ENCODE assay signal across 22 mouse cellular contexts in genomic region chr9:58817676-58818075, GRCm38 (mm10). TPM values are rescaled to one million over a fixed set of nuclear protein-coding genes. Genes with fewer than 3 reads are reported as not detected.
DNase-seq lines count a peak whose midpoint lies in the region; ATAC-seq and TF ChIP-seq lines count a peak whose summit lies in the region.
"Had no signal": no experiment of that assay in that cellular context is flagged by ENCODE, and none has a peak within 500 bp of the region (broad histone marks: within the 10 kb centered on the region; RNA-seq: fewer than 3 reads in every experiment).

No protein-coding gene starts in this region.

- H3K4me1 ChIP-seq in heart, embryonic 11.5 days (ENCODE audit: control insufficient read depth, insufficient read depth, low read length): peaks cover 51% of the 10 kb centered on the region

- peak overlapping the region; percentile 34; the same call in 1 of the 2 replicates for H3K9ac ChIP-seq in heart, embryonic 11.5 days (ENCODE audit: low read depth, low read length)
- H3K9ac ChIP-seq: limb, embryonic 15.5 days; neural tube, embryonic 15.5 days had no signal

- WGBS in heart, embryonic 11.5 days (ENCODE audit: insufficient replicate concordance): 24% methylated on average over 3 of the region's 3 CpGs

- H3K36me3 ChIP-seq in heart, embryonic 11.5 days (ENCODE audit: control insufficient read depth, insufficient read depth, low read length): no peaks in the 10 kb centered on the region
- H3K36me3 ChIP-seq: embryonic facial prominence, embryonic 10.5 days; limb, embryonic 15.5 days; neural tube, embryonic 15.5 days had no signal

- H3K9me3 ChIP-seq in heart, embryonic 11.5 days (replicated peaks; ENCODE audit: control insufficient read depth, low read length): no peaks in the 10 kb centered on the region
- H3K9me3 ChIP-seq: embryonic facial prominence, embryonic 10.5 days; limb, embryonic 15.5 days; neural tube, embryonic 15.5 days had no signal

- no peak for ATAC-seq in heart, embryonic 11.5 days (replicated peaks; ENCODE audit: insufficient number of reproducible peaks, low FRiP score, low TSS enrichment)
- ATAC-seq: lung, postnatal 0 days had no signal

- no peak for TF ChIP-seq POLR2A in brain, embryonic 14.5 days (IDR thresholded peaks at IDR 0.05; ENCODE audit: borderline replicate concordance, extremely low read depth, insufficient read depth, insufficient read length, poor library complexity, severe bottlenecking)

- H3K4me3 ChIP-seq in heart, embryonic 11.5 days (ENCODE audit: low read depth, low read length): no peak overlapping the region
- H3K4me3 ChIP-seq: embryonic facial prominence, embryonic 10.5 days; limb, embryonic 15.5 days; neural tube, embryonic 15.5 days had no signal

- TF ChIP-seq CTCF in brain, embryonic 14.5 days (IDR thresholded peaks at IDR 0.05; ENCODE audit: borderline replicate concordance, extremely low read depth, insufficient read depth, insufficient read length): no peak

- DNase-seq in MN1 (ENCODE audit: low spot score): peak; percentile 71
- peak; percentile 51 for DNase-seq in brain, embryonic 14.5 days (ENCODE audit: low read depth)
- peak; percentile 57 to 68 for DNase-seq in heart, postnatal 10 days
- DNase-seq in cerebellum, adult 11-12 months: no peak
- no peak for DNase-seq in thymus, postnatal 25 days
- no peak for DNase-seq in lung, postnatal 36 days
- DNase-seq in layer of hippocampus, adult 9-10 months (ENCODE audit: low spot score): no peak
- DNase-seq: adrenal gland, postnatal 10 days; cerebellum, adult 11 months; cerebellum, postnatal 36 days; kidney, postnatal 4 days; midbrain, embryonic 14.5 days; right cerebral cortex, postnatal 14 days; spleen, adult 18-20 months; thymus, adult 2 months had no signal

- H3K27ac ChIP-seq in heart, embryonic 11.5 days (ENCODE audit: low read depth, low read length): no peak overlapping the region
- H3K27ac ChIP-seq: embryonic facial prominence, embryonic 10.5 days; limb, embryonic 15.5 days; neural tube, embryonic 15.5 days had no signal

- peaks cover 22% of the 10 kb centered on the region for H3K27me3 ChIP-seq in heart, embryonic 11.5 days (ENCODE audit: control insufficient read depth, insufficient read depth, low read length)

- H3K4me2 ChIP-seq in heart, embryonic 11.5 days: no peak overlapping the region
- H3K4me2 ChIP-seq: limb, embryonic 15.5 days; neural tube, embryonic 15.5 days had no signal

- intact Hi-C loops in heart, postnatal 10 days (cut with DNase I): no loop called here

RNA-seq across cellular contexts. Expression of gene Hcn4, which starts 5.5 kb away (rescaled TPM):
- polyA plus RNA-seq in brain, embryonic 14.5 days (2012; rRNA removed): 8.5 and 20.3 TPM in 2 replicates
- polyA plus RNA-seq in heart, embryonic 11.5 days (2014; fragmentation: Nextera tagmentation; extraction: Ambion mirVana): 3.0 and 3.2 TPM in 2 replicates
- total RNA-seq in heart, postnatal 10 days (2021): 1 to 10 TPM; 4.3 to 5.5 TPM
- total RNA-seq: megakaryocyte, adult 5-6 weeks had no signal
- polyA plus RNA-seq: liver, embryonic 16.5 days had no signal

Comparison
In these comparisons a context has a peak if more than half of its experiments do, and no peak if none do; other contexts are left out.
1. DNase-seq: peak in MN1 (single experiment), brain, embryonic 14.5 days (single experiment) and heart, postnatal 10 days (2 of 2); none in cerebellum, adult 11-12 months (single experiment), thymus, postnatal 25 days (single experiment), lung, postnatal 36 days (single experiment) and layer of hippocampus, adult 9-10 months (single experiment).